Mouse (Mus musculus): Measurements from ENCODE around the gene Atp5g2.

Atp5g2 gene

GRCm38 (mm10) chr15:102672215-102673071 is at the start of gene Atp5g2:
TSS of gene Atp5g2 (minus strand) at chr15:102672352.
- DNase-seq, result peak; percentile 64 to 78

- DNase-seq, result no peak
Measured at GRCm38 (mm10) chr15:102721016-102721898, 49.1 kb upstream of the Atp5g2 start.

DNA sequence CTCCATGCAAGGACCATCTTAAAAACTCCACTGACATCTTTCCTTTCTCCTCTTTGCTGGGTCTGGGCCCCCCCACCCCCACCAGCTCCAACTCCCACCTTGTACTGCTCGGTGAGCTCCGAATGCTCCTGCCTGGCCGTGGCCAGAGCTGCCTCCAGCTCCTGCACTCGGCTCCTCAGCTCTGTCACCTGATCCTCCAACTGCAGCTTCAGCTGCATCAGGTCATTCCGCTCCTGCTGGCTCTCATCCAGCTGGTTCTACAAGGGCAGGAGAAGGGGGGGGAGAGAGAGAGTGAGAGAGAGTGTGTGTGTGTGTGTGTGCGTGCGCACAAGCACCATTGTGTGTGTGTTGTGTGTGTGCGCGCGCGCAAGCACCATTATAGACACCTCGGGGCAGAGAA is 44.0 kb upstream of the Atp5g2 start:
- DNase-seq, result peak; percentile 52 to 71

DNA sequence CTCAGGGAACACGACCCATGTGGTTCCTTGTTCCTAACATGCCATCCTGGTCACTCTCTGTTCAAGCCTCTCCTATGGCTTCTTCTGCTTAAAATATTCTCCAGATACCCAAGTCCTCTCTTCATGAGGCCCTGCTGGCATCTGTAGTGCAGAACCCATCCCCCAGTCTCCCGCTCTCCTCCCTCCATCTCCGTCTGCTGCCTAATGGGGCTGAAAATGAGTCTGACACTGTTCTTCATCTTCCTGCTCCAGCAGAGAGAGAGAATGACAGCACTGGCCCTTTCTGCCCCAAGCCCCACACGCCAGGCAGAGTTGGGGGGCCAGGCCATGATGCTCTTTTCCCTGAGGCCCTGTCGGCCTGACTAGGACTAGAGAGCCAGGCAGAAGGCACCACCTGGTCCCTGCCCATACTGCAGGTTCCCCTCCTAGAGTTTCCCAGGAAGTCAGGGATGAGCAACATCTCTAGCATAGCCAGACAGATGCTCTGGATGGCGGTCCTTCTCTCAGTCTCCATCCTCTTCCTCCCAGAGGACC is 35.7 kb upstream of the Atp5g2 start:
- DNase-seq, result no peak

GRCm38 (mm10) chr15:102705923-102706503 is 33.9 kb upstream of the Atp5g2 start:
- no peak for DNase-seq

DNA sequence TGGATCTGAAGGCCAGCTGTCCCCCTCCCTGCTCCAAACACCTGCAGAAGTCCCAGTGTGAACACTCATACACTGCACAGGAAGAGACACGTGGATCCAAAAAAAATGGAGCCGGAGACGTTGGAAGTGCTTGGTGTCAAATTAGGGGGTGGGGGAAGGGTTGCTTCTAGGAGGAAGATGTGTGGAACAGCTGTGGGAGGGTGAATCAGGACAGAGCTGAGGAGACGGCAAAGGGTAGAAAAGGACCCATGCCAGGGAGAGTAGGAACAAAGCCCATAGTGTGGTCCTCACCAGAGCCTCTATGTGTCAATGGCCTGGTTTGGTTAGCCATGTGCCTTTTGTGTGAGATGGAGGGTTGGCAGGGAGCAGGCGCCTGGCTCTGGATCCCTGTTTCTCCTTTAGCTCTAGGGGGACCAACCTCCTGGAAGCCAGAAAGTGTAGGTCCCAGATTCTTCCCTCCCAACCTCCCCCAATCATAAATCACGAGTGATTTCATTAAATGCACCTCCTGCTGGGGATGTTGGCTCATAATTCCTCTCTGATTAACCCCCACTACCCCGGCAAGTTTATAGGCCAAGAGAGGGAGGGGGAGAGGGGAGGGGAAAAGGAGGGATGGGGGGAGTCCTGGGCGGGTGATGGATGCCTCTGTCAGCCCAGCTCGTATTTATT is 33.2 kb upstream of the Atp5g2 start:
- no peak for DNase-seq

DNA sequence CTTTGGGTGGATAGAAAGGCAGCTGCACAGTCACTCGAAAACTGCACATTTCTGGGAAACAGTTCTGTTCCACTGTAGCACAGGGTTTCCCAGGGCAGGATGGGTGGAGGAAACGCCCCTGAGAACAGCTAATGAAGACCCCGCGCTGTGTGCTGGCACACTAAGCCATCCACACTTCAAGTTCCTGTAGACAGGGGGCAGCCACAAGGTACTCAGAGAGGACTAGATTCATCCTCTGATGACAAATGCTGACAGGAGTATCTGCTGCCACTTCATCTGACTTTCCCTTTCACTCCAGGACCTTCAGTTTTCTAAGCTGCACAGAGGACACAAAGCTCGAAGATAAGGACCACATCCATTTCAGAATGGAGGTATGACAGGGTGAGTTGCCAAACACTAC is 32.7 kb upstream of the Atp5g2 start:
- DNase-seq, result no peak

- DNase-seq, result no peak
Measured at GRCm38 (mm10) chr15:102702972-102703371, 30.8 kb upstream of the Atp5g2 start.

GRCm38 (mm10) chr15:102698193-102698592 is 26.0 kb upstream of the Atp5g2 start:
- DNase-seq, result peak; percentile 91

- no peak for DNase-seq
Measured at GRCm38 (mm10) chr15:102696899-102697298, 24.7 kb upstream of the Atp5g2 start.

DNA sequence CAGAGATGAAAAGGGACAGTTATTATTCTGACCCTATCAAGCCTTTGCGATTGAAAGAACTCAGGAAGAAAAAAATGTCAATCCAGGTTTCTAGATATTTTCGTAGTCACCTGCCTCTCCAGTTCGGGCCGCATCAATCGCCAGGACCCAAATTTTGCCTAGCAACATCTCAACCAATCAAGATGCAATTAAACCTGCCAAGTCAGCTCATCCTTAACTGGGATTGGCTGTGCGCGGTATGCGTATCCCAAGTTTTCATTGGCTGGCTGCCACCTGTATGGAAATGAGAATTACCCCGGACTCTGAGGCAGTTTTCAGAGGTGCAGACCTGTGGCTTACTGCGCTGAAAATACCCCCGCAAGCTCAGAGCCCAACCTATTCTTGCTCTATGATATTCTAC is 21.4 kb upstream of the Atp5g2 start:
- DNase-seq, result peak; percentile 74 to 80

- peak; percentile 81 to 86 for DNase-seq
Measured at GRCm38 (mm10) chr15:102692991-102693411, 20.8 kb upstream of the Atp5g2 start.

- DNase-seq, result peak; percentile 20 to 47
Measured at GRCm38 (mm10) chr15:102692321-102692804, 20.2 kb upstream of the Atp5g2 start.

- no peak for DNase-seq
Measured at GRCm38 (mm10) chr15:102685791-102686190, 13.6 kb upstream of the Atp5g2 start.

GRCm38 (mm10) chr15:102683670-102684069 is 11.5 kb upstream of the Atp5g2 start:
- DNase-seq, result peak in 1 of 2 experiments; percentile 22

GRCm38 (mm10) chr15:102676345-102676744 is 4.2 kb upstream of the Atp5g2 start:
- no peak for DNase-seq

DNA sequence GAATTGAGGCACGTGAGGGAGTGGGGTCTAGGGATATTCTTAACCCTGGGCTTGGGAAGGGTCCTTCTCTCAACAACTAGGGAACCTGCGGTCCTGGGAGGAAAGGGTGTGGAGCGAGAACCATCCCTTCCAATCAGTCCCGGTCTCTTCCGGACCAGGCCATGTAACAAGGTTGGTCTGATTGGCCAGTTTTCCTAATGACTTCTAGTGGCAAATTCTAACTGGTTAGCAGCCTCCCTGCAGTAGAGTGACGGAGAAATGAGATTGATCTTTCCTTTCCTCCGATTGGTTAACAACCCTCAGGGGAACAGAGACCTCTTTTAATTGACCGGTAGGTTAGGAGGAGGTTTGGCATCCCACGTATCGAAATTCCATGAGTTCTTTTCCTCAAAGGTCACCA is 1.4 kb upstream of the Atp5g2 start:
- DNase-seq, result peak; percentile 58 to 74

GRCm38 (mm10) chr15:102671721-102672214 is 384 bp downstream of the Atp5g2 start:
- peak; percentile 91 to 95 for DNase-seq

GRCm38 (mm10) chr15:102670767-102671575 is 1.2 kb downstream of the Atp5g2 start:
- DNase-seq, result peak; percentile 98 to 99

DNA sequence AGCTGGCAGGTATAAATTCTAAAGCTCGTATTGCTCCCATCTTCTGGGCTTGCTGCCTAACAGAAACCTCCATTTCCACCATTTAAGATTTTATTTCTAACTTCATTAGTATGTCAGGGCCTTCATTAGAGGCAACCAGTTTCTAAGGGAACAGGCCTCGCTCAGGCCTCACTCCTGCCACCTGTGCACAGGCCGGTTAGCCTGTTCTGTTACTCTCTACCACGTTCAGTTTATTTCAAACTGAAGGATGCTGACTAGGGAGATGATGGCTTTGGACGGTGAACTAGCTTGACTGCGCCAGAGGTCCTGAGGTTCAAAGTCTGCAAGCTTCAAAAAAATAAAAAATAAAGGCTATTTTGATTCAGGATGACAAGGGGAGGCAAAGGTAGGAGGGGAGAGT is 1.9 kb downstream of the Atp5g2 start:
- peak in 1 of 2 experiments; percentile 33 for DNase-seq

- DNase-seq, result no peak
Measured at GRCm38 (mm10) chr15:102669571-102669970, 2.6 kb downstream of the Atp5g2 start.

Measured in kidney, postnatal 4 days (tissue).